Mouse (Mus musculus): Measurements from ENCODE around the gene Rps13. TPM values are rescaled to one million over a fixed set of nuclear protein-coding genes. Genes with fewer than 3 reads are reported as not detected.

Gene Rps13
- polyA plus RNA-seq, 1 experiment: 285 TPM

DNA sequence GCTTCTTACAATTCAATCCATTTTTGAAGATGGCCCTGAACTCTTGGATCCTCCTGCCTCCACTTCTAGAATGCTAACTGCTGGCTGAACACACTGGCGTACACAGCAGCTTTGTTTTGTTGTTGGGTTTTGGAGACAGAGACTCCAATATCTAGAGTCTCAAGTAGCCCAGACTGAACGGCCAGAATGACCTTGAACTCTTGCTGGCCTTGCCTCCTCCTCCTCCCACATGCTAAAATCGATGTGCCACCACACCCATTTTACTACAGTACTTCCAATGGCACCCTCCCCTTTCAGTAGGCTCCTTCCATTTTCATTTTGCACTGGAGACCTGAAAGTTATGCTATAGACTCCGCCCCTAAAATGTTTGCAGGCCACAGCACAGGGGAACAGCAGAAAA is 32.9 kb downstream of the Rps13 start:
- H3K36me3 ChIP-seq (ENCODE audit: control insufficient read depth, insufficient read depth, low read length, poor library complexity, severe bottlenecking): no peaks in the 10 kb centered on the region
- no peak for TF ChIP-seq POLR2A (IDR thresholded peaks at IDR 0.05; ENCODE audit: insufficient read depth, low read length)
- TF ChIP-seq CTCF (IDR thresholded peaks at IDR 0.05; ENCODE audit: low read depth, low read length): no peak
- peak; percentile 74; the same call in 1 of the 2 replicates for TF ChIP-seq EP300 (IDR thresholded peaks at IDR 0.05; ENCODE audit: insufficient read depth, low read depth, low read length)
- peak overlapping the region; percentile 85 for H3K27ac ChIP-seq (ENCODE audit: insufficient read depth, low read length)
- H3K4me1 ChIP-seq (ENCODE audit: control insufficient read depth, insufficient read depth, low read length): peaks cover 16% of the 10 kb centered on the region
- H3K27me3 ChIP-seq (ENCODE audit: control insufficient read depth, insufficient read depth, low read length, poor library complexity, severe bottlenecking): no peaks in the 10 kb centered on the region
- no peaks in the 10 kb centered on the region for H3K9me3 ChIP-seq (replicated peaks; ENCODE audit: control insufficient read depth, insufficient read depth, low read length, poor library complexity, severe bottlenecking)
- H3K4me3 ChIP-seq (ENCODE audit: low read depth, low read length): no peak overlapping the region
- H3K9ac ChIP-seq (ENCODE audit: low read depth, poor library complexity, severe bottlenecking): no peak overlapping the region

GRCm38 (mm10) chr7:116298851-116299250 is 35.1 kb downstream of the Rps13 start:
- no peak overlapping the region for H3K9ac ChIP-seq (ENCODE audit: low read depth, poor library complexity, severe bottlenecking)
- TF ChIP-seq CTCF (IDR thresholded peaks at IDR 0.05; ENCODE audit: low read depth, low read length) (no peak), EP300 (IDR thresholded peaks at IDR 0.05; ENCODE audit: insufficient read depth, low read depth, low read length) (no peak), POLR2A (IDR thresholded peaks at IDR 0.05; ENCODE audit: insufficient read depth, low read length) (no peak)

GRCm38 (mm10) chr7:116298389-116298788 is 35.6 kb downstream of the Rps13 start:
- Histone ChIP-seq H3K4me1 (ENCODE audit: control insufficient read depth, insufficient read depth, low read length) (peaks cover 9% of the 10 kb centered on the region), H3K9ac (ENCODE audit: low read depth, poor library complexity, severe bottlenecking) (no peak overlapping the region), H3K4me3 (ENCODE audit: low read depth, low read length) (no peak overlapping the region), H3K36me3 (ENCODE audit: control insufficient read depth, insufficient read depth, low read length, poor library complexity, severe bottlenecking) (no peaks in the 10 kb centered on the region), H3K27me3 (ENCODE audit: control insufficient read depth, insufficient read depth, low read length, poor library complexity, severe bottlenecking) (no peaks in the 10 kb centered on the region), H3K9me3 (replicated peaks; ENCODE audit: control insufficient read depth, insufficient read depth, low read length, poor library complexity, severe bottlenecking) (no peaks in the 10 kb centered on the region), H3K27ac (ENCODE audit: insufficient read depth, low read length) (no peak overlapping the region)
- TF ChIP-seq EP300 (IDR thresholded peaks at IDR 0.05; ENCODE audit: insufficient read depth, low read depth, low read length) (no peak), CTCF (IDR thresholded peaks at IDR 0.05; ENCODE audit: low read depth, low read length) (no peak), POLR2A (IDR thresholded peaks at IDR 0.05; ENCODE audit: insufficient read depth, low read length) (no peak)

More at GRCm38 (mm10) chr7:116298851-116299250, 35.1 kb downstream of the Rps13 start:
- H3K27me3 ChIP-seq (ENCODE audit: control insufficient read depth, insufficient read depth, low read length, poor library complexity, severe bottlenecking): no peaks in the 10 kb centered on the region
- H3K9me3 ChIP-seq (replicated peaks; ENCODE audit: control insufficient read depth, insufficient read depth, low read length, poor library complexity, severe bottlenecking): no peaks in the 10 kb centered on the region
- H3K36me3 ChIP-seq (ENCODE audit: control insufficient read depth, insufficient read depth, low read length, poor library complexity, severe bottlenecking): no peaks in the 10 kb centered on the region
- no peak overlapping the region for H3K27ac ChIP-seq (ENCODE audit: insufficient read depth, low read length)
- H3K4me1 ChIP-seq (ENCODE audit: control insufficient read depth, insufficient read depth, low read length): peaks cover 9% of the 10 kb centered on the region
- H3K4me3 ChIP-seq (ENCODE audit: low read depth, low read length): no peak overlapping the region

- no peak overlapping the region for H3K9ac ChIP-seq (ENCODE audit: low read depth, poor library complexity, severe bottlenecking)
- no peaks in the 10 kb centered on the region for H3K9me3 ChIP-seq (replicated peaks; ENCODE audit: control insufficient read depth, insufficient read depth, low read length, poor library complexity, severe bottlenecking)
- TF ChIP-seq CTCF (IDR thresholded peaks at IDR 0.05; ENCODE audit: low read depth, low read length) (no peak), EP300 (IDR thresholded peaks at IDR 0.05; ENCODE audit: insufficient read depth, low read depth, low read length) (0 out of 2 replicates have a peak, but pooled peaks have one; percentile 9), POLR2A (IDR thresholded peaks at IDR 0.05; ENCODE audit: insufficient read depth, low read length) (no peak)
- H3K4me3 ChIP-seq (ENCODE audit: low read depth, low read length): no peak overlapping the region
- H3K4me1 ChIP-seq (ENCODE audit: control insufficient read depth, insufficient read depth, low read length): peaks cover 10% of the 10 kb centered on the region
- no peaks in the 10 kb centered on the region for H3K27me3 ChIP-seq (ENCODE audit: control insufficient read depth, insufficient read depth, low read length, poor library complexity, severe bottlenecking)
- H3K36me3 ChIP-seq (ENCODE audit: control insufficient read depth, insufficient read depth, low read length, poor library complexity, severe bottlenecking): no peaks in the 10 kb centered on the region
- H3K27ac ChIP-seq (ENCODE audit: insufficient read depth, low read length): no peak overlapping the region
Observed at GRCm38 (mm10) chr7:116294961-116295360, 39.0 kb downstream of the Rps13 start.

GRCm38 (mm10) chr7:116292377-116292776 is 41.6 kb downstream of the Rps13 start:
- Histone ChIP-seq H3K27me3 (ENCODE audit: control insufficient read depth, insufficient read depth, low read length, poor library complexity, severe bottlenecking) (no peaks in the 10 kb centered on the region), H3K4me3 (ENCODE audit: low read depth, low read length) (no peak overlapping the region), H3K27ac (ENCODE audit: insufficient read depth, low read length) (no peak overlapping the region), H3K36me3 (ENCODE audit: control insufficient read depth, insufficient read depth, low read length, poor library complexity, severe bottlenecking) (no peaks in the 10 kb centered on the region), H3K4me1 (ENCODE audit: control insufficient read depth, insufficient read depth, low read length) (peaks cover 8% of the 10 kb centered on the region), H3K9me3 (replicated peaks; ENCODE audit: control insufficient read depth, insufficient read depth, low read length, poor library complexity, severe bottlenecking) (no peaks in the 10 kb centered on the region), H3K9ac (ENCODE audit: low read depth, poor library complexity, severe bottlenecking) (no peak overlapping the region)
- no peak for TF ChIP-seq EP300 (IDR thresholded peaks at IDR 0.05; ENCODE audit: insufficient read depth, low read depth, low read length)
- no peak for TF ChIP-seq CTCF (IDR thresholded peaks at IDR 0.05; ENCODE audit: low read depth, low read length)
- TF ChIP-seq POLR2A (IDR thresholded peaks at IDR 0.05; ENCODE audit: insufficient read depth, low read length): no peak

GRCm38 (mm10) chr7:116290559-116290958 is 43.4 kb downstream of the Rps13 start:
- Histone ChIP-seq H3K9me3 (replicated peaks; ENCODE audit: control insufficient read depth, insufficient read depth, low read length, poor library complexity, severe bottlenecking) (no peaks in the 10 kb centered on the region), H3K27ac (ENCODE audit: insufficient read depth, low read length) (no peak overlapping the region), H3K4me3 (ENCODE audit: low read depth, low read length) (no peak overlapping the region), H3K36me3 (ENCODE audit: control insufficient read depth, insufficient read depth, low read length, poor library complexity, severe bottlenecking) (no peaks in the 10 kb centered on the region), H3K4me1 (ENCODE audit: control insufficient read depth, insufficient read depth, low read length) (peaks cover 13% of the 10 kb centered on the region), H3K9ac (ENCODE audit: low read depth, poor library complexity, severe bottlenecking) (no peak overlapping the region), H3K27me3 (ENCODE audit: control insufficient read depth, insufficient read depth, low read length, poor library complexity, severe bottlenecking) (no peaks in the 10 kb centered on the region)
- no peak for TF ChIP-seq CTCF (IDR thresholded peaks at IDR 0.05; ENCODE audit: low read depth, low read length)
- no peak for TF ChIP-seq EP300 (IDR thresholded peaks at IDR 0.05; ENCODE audit: insufficient read depth, low read depth, low read length)
- TF ChIP-seq POLR2A (IDR thresholded peaks at IDR 0.05; ENCODE audit: insufficient read depth, low read length): no peak
